Mouse (Mus musculus): ENCODE measurements around the gene Polg2. TPM values are rescaled to one million over a fixed set of nuclear protein-coding genes. Genes with fewer than 3 reads are reported as not detected.
"Not testable (repeated sequence)": the region's sequence is repeated elsewhere in the genome, so short reads cannot be mapped to it uniquely, and the experiment has no call there.

Gene Polg2
- total RNA-seq, 4 experiments from 2014 or later = 4.2 to 4.9 (median 4.6) TPM

DNA sequence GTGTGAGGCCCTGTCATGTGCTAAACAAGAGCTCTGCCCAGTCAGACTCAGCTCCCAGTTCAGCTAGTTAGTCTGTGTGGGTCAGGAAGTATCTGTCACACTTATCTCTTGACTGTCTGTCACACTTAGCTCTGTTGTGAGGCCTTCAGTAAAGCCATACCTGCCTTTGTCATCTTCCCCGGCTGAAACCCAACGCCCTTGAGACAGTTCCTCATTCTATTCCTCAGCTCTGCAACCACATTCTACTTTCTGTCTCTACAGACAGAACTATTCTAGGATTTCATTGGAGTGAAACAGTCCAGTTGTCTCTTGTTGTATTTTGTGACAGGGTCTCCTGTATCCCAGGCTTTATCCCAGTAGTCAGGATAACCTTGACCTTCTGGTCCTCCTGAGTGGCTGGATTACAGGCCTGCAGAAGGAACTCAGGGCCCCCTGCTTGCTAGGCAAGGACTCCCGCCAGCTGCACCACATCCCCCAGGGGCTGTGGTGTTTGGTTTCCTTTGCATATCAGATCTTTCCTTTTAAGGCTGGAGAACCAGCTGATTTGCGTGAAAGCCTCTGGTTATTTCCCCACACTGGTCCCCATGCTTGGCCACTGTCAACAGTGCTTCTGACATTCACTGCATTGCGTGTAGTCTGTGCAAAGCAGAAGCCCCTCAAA, 17.1 kb downstream of the Polg2 start:
- DNase-seq (ENCODE audit: low spot score) = peak; percentile 47

DNA sequence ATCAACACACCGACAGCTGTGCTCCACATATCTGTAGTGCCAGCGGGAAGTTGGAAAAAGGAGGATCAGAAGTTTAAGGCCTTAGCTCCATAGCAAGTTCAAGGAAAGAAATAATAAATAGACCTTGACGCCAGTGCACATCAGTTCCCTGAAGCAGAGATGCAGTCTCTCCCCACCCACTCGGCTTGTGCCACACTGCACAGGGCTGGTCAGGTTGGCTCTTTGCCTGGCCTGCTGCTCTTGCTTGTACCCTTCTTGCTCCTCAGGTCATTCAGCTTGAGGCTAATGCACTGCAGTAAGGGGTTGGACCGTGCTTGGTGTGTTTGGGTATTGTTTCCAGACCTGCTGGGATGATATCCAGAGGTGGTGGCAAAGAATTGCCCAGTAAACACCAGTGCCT, 18.8 kb downstream of the Polg2 start:
- no peak for DNase-seq (ENCODE audit: low spot score)

DNA sequence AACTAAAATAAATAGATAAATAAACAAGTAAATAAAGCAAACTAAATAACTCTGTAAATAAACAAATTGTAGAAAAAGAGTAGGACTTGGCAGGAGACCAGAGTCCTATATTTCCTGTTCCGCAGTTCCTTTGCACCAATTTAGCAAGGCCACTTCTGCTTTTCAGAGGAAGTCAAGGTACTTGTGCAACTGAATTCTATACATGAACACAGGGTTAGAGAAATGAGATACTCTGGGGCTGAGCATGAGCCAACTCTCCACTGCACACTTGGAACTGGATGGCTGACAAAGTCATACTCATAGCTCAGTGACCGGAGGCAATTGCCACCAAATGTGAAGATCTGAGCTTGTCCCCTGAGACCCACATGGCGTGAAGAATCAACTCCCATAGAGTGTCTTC, 20.3 kb downstream of the Polg2 start:
- no peak for DNase-seq (ENCODE audit: low spot score)

DNA sequence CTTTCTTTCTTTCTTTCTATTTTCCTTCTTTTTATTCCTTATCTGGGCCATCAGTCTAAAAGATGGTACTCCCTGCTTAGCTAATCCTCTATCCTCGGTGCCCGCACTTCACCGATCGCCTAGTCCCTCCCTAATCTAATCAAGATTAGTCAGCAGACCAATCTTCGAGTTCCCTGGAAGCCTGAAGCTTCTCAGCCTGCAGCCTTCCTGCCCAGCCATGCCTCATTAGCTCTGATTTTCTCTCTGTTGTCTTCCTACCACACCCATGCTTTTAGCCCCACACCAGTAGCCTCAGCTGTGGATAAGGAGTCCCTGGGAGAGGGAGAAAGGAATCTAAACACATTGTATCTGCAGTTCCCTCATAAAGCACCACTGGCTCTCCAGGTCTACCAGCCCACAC, 23.8 kb downstream of the Polg2 start:
- no peak for DNase-seq (ENCODE audit: low spot score)

DNA sequence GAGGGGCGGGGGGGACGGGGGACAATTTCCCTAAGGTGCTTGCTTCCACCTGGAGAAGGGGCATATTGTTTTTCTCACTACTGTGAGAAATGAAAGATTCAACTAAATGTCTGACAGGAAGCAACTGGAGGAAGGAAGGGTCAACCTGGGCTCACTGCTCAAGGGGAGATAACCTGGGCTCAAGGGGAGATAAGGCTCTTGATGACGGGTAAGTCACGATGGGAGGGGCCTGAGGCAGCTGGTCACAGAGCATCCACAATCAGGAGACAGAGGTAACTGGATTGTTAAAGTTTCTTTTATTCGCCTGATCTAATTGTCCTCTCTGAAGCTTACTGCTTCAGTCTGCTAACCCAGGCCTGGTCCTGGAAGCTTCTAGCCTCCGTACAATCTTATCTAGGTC, 26.0 kb downstream of the Polg2 start:
- no peak for DNase-seq (ENCODE audit: low spot score)

DNA sequence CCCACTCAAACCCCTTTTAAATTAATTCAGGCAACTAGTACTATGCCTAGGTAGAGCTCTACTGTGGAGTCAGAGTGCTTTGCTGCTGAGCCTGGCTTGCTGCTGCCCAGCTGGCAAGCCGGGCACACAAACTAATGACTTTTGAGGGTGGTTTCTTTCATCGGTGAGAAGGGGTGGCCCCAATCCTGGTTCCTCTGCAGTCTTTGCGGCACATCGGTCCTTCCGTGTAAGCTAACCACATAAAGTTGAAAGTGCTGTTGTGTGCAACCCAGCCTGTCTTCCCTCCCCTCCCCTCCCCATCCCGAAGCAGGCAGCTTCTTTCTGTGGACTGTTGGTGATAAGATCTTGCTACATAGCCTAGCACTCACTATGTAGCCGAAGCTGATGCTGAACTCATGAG, 27.2 kb downstream of the Polg2 start:
- DNase-seq (ENCODE audit: low spot score) = no peak

DNA sequence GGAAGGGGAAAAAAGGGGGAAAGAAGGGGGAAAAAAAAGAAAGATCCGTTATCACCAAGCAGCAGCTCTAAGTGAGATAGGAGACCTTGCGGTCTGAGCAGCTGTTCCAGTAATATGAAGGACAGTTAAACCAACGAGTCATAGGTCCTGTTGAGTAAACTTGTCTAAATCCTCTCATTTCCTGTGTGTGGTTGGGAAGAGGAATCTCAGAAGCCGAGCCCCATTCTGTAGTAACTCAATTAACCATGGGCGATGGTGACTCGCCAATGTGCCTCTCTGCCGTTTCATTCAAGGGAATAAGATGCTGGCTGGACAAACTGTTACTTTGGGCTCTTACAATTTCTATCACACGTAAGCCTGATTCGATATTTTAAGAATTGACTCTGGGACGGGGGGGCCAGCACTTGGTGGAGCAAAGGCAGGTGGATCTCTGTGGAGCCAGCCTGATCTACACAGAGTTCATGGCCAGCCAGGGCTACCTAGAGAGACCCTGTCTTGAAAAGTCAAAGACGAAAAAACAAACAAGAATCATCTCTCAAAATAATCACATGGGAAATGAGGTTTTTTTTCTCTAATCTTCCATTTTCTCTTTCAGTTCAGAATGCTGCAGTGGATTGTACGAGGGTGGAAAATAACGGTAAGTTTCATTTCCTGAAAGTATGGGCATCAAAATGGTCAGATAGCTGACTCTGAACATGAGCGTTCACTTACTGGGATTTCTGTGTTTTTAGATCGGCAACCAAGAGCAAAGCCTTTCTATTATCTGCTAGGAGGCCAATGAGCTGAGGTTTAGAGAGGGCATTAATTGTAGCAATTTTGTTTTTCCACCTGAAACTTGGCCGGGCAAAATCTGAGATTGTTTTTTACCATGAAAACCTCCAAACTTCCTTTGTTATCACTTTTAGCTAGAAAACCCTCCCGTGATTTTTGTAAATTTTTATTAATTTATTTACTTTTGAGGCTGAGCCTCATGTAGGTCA, 28.0 kb downstream of the Polg2 start, which contains the start of gene Milr1:
Gene Milr1, plus strand, starts transcription at position 188 of the 980 bp plus-strand sequence.
- DNase-seq (ENCODE audit: low spot score) = no peak

DNA sequence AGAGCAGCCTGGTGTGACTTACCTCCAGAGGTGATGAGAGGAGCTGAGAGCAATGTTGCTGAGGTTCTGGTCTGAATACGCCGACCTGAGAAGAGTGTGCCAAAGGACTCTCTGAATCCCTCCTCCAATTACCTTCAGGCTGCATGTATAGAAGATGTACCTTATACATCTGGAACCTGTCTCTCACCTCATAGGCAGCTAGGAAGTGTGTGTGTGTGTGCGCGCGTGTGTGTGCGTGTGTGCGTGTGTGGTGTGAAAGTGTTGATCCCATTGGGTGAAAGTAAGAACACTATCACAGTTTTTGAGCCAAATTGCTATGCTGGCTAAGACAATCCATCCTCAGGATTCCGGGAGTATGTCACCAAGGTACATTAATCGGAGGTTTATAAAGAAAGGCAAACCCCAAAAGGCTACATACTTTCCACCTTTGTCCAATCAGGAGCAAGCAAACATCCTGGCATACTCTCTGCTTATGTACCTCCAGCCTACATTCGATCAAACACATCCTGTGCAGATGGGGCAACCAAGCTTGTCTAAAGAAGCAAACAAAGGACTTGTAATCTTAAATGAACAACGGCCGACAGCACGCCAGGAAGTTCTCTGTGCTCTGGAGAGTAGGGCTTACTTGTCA, 29.1 kb downstream of the Polg2 start, which contains the start of gene Pecam1:
Gene Pecam1, minus strand, starts transcription at position 508 of the 631 bp plus-strand sequence.
- DNase-seq (ENCODE audit: low spot score) = no peak

DNA sequence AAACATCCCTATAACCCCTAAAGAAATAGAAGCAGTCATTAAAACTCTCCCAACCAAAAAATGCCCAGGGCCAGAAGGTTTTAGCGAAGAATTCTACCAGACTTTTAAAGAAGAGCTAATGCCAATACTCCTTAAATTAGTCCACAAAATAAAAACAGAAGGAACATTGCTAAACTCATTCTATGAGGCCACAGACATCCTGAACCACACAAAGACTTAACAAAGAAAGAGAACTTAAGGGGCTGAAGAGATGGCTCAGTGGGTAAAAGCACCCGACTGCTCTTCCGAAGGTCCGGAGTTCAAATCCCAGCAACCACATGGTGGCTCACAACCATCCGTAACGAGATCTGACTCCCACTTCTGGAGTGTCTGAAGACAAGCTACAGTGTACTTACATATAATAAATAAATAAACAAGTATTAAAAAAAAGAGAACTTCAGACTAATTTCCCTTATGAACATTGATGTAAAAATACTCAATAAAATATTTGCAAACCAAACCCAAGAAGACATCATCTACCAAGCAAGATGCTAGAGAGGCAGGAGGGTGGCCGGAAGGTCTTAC, 29.7 kb downstream of the Polg2 start:
- DNase-seq (ENCODE audit: low spot score) = not testable (repeated sequence)

DNA sequence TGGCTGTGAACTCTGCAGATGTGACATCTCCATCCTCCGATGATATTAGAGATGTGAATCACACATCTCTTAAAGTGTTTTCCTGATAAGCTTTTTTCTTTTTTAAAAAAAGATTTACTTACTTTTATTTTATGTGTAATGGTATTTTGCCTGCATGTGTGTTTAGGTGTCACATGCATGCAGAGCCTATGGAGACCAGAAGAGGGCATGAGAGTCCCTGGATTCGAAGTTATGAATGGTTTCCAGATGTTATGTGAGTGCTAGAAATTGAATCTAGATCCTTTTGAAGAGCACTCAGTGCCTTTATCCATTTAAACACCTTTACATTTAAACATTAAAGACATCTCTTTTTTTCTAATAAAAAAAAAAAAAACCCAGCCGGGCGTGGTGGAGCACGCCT, 34.4 kb downstream of the Polg2 start:
- DNase-seq (ENCODE audit: low spot score) = no peak

DNA sequence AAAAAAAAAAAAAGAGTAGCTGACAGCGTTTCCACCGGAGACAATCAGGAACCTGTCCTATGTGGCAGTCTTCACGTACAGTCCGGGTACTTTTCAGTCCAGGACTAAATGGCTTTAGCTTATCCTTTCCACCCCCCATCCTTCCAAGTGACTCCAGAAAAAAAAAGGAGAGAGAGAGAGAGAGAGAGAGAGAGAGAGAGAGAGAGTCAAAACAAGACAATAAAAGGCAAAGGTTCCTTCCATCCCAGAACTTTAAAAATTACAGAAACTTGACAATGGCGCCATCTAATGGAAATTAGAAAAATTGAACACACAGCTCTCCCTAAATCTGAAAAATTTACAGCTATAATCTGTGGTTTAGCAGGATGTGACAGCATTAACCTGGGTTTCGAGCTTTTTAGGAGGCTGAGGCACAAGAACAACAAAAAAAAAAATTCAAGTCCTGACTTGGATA, 36.9 kb downstream of the Polg2 start:
- DNase-seq (ENCODE audit: low spot score) = no peak

DNA sequence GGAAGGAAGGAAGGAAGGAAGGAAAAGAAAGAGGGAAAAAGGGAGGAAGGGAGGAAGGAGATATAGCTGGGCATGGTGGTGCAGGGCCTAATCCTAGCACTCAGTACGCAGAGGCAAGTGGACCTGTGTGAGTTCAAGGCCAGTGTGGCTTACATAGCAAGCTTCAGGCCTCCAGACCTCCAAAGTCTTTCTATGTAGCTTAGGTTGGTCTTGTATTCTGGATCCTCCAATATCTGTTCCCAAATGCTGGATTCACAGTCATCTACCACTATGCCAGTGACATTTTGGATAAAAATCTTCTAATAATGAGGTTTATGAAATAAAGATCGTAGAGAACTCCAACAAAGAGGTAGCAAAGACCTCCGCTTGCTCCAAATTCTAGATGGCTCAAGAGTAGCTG, 37.5 kb downstream of the Polg2 start:
- DNase-seq (ENCODE audit: low spot score) = no peak

DNA sequence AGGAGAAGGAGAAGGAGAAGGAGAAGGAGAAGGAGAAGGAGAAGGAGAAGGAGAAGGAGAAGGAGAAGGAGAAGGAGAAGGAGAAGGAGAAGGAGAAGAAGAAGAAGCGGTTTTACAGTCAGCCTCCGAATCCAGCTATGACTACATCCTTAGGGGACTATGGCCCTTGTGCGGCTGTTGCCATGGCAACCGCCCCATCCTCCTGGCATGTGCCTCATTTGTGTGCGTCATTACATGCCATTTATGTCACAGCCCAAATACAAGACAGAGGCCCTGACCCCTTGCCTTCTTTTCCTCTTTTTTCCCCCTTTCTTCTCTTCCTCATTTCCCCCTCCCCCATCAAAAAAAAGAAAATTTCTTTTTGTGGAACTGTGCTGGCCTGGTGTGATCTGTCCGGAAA, 38.1 kb downstream of the Polg2 start:
- no peak for DNase-seq (ENCODE audit: low spot score)

DNA sequence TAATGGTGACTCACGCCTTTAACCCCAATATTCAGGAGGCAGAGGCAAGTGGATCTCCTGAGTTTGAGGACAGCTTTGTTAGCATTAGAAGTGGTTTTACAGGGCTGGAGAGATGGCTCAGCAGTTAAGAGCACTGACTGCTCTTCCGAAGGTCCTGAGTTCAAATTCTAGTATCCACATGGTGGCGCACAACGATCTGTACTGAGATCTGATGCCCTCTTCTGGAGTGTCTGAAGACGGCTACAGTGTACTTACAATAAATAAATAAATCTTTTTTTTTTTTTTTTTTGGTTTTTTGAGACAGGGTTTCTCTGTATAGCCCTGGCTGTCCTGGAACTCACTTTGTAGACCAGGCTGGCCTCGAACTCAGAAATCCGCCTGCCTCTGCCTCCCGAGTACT, 38.6 kb downstream of the Polg2 start:
- not testable (repeated sequence) for DNase-seq (ENCODE audit: low spot score)

DNA sequence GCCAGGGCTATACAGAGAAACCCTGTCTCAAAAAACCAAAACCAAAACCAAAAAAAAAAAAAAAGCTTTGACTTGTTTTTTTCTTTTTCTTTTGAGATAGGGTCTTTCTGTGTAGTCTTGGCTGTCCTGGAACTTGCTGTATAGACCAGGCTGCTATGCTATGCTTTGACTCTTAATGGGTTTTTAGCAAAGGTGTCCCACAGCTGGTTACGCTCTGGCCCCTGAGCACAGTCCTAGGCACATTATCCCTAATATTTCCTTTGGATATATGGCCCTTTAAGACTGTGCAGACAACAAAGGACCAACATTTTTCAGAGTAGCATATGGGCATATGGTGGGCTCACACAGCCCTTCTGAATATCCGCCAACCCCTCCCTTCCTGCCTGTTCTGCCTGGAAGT, 40.2 kb downstream of the Polg2 start:
- DNase-seq (ENCODE audit: low spot score) = no peak

DNA sequence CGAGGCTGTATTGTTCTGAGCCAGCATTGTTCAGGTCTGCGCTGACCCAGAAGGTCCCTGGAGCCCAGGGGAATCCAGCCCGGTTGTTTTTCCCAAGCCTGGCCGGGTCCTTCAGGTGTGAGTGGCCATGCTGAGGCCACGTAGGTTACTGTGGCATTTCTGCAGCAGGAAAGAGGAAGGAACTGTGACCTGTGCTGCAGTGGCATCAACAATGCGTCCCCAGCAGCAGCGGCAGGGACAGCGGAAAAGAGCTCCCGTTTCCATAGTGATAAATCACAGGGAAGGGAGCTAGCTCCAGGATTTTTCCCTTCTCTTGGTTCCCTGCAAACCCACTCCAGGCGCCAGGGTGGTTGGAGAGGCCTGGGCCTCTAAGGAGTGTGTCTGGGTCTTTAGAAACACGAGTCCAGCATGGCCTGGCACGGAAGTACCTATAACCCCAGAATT, 42.1 kb downstream of the Polg2 start:
- DNase-seq (ENCODE audit: low spot score) = peak; percentile 70

DNA sequence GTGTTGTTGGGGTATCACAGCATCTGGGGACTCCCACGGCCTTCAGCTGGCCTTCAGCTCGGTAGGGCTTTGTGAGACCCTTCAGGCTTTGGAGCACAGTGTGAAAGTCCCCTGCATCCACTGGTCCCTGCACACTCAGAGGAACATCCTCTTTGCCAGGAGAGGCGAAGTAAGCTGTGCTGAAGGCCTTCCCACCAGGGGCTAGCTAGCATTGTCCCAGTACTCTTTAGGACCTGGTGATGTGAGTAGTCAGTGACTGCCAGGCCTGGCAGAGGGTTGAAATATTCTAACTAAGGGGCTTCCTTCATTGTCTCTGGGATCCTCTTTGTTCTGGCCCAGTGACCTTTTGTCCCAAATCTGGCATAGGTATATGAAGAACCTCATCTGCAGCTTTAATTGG, 42.7 kb downstream of the Polg2 start:
- no peak for DNase-seq (ENCODE audit: low spot score)

DNA sequence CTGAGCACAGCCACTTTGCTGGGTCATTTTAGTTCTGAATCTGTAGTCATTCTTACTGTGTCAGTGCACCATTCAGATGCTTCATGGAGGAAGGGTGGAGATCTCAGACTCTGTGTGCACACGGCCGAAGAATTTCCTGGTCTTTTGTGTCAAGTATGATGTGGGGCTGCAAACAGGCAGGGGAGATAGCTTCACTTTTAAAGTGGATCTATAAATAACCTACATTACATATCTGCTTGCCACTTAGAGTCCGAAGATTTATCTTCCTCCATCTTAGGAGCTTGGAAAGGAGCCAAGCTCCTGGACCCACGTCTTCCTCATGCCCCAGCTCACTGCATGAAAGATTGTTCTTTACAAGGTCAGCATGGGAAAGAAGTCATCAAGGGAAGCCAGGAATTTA, 48.6 kb downstream of the Polg2 start:
- DNase-seq (ENCODE audit: low spot score) = no peak

DNA sequence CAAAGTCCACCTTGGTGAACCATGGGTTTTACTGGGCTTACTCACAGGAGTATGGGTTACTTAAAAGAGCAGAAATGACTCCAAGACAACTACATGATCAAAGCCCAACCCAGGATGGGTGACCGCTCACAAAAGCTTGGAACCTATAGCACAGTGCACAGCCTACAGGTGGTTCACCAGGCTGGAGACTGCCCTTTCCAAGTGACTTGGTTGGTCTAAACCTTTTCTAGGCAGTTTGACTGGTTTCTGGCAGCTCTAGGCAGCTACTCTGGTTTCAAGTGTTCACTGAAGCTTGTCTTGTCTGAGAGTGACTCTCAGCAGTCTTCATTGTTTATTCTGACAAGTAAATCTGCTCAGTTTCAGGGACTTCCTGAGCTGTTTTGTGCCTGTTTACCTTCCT, 49.7 kb downstream of the Polg2 start:
- DNase-seq (ENCODE audit: low spot score) = no peak

DNA sequence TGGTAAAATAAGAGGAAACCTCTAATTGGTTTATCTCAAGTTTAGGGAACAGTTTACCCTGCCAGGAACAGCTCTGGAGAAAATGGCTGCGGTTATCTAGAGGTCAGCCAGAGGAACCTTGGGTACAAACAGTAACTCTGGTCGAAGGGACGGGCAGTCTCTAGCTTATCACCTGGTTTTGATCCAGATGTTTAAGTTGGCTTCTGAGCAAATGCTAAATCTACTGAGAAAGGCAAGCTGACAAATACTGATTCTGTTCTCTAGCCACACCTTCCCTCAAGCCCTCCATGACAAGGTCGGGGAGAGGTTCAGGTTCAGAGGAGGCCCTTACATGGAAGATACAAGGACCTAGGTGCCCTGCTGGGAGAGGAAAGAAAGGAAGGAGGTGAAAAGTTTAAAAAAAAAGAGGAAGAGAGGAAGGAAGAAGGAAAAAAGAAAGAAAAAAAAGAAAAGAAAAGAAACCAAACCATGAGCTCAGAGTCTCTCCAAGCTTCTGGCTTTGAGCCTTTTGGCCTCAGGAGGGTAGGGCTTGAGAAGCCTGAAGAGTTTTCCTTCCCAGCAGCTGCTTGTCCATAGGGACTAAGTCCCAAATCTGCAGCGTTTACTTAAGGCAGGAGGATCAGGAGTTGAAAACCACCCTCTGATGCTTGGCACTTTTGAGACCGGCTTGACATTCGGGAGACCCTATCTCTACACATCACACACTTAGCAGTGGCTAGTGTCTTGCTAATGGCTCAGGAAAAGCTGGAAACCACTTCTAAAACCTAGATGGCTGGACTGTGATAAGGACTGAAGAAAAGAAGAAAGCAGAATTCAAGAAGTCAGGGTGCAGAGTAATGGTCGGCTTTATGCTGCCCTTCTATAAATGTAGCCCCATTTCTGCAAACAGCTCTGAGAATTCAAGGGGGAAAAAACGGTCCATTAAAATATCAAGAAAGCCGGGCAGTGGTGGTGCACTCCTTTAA, 50.7 kb downstream of the Polg2 start:
- DNase-seq (ENCODE audit: low spot score) = peak; percentile 71

DNA sequence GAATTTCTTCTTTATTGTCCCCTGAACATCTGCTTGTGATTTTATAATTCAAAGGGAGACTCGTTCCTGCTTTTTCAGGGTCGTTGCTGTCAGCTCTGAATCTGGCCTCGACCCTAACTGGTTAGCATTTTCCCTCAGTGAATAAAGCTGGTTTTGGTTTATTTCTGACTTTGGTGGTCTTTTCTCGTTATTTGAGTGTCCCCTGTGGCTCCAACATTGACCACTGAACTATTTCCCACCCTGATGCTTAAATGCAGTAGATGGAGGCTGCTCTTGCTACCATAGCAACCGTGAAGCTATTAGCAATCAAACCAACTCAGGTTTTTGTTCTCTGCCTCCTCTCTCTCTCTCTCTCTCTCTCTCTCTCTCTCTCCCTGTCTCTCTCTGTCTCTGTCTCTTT, 51.4 kb downstream of the Polg2 start:
- DNase-seq (ENCODE audit: low spot score) = no peak

All from heart, adult 8-10 months (tissue).